Mouse (Mus musculus): Measurements from ENCODE around the gene 6430548M08Rik. TPM values are rescaled to one million over a fixed set of nuclear protein-coding genes. Genes with fewer than 3 reads are reported as not detected.
A peak's percentile ranks its signal among the peaks of the same experiment; 100 is the strongest.

Gene 6430548M08Rik
- polyA plus RNA-seq, 1 experiment from 2014 or later = 8.5 TPM

- Histone ChIP-seq H3K4me3 (ENCODE audit: low read length) (no peak overlapping the region), H3K4me2 (ENCODE audit: low read depth, low read length) (no peak overlapping the region), H3K9me3 (ENCODE audit: control insufficient read depth, low read length) (no peaks in the 10 kb centered on the region), H3K27ac (ENCODE audit: low read length) (no peak overlapping the region), H3K4me1 (replicated peaks; ENCODE audit: control insufficient read depth, insufficient read depth, low read length) (peaks cover 32% of the 10 kb centered on the region), H3K9ac (ENCODE audit: low read length) (no peak overlapping the region), H3K36me3 (ENCODE audit: control insufficient read depth, insufficient read depth, low read length) (no peaks in the 10 kb centered on the region), H3K27me3 (ENCODE audit: control insufficient read depth, insufficient read depth, low read depth, low read length) (no peaks in the 10 kb centered on the region; the same call in 1 of the 2 replicates)
- WGBS = 33% methylated on average over 11 of the region's 11 CpGs
- ATAC-seq (ENCODE audit: low read depth) = no peak
These were observed 94.2 kb downstream of the 6430548M08Rik start for GRCm38 (mm10) chr8:120208113-120208512.

- no peak overlapping the region for H3K9ac ChIP-seq (ENCODE audit: low read length)
- WGBS = 20% methylated on average over 4 of the region's 4 CpGs
- H3K36me3 ChIP-seq (ENCODE audit: control insufficient read depth, insufficient read depth, low read length) = no peaks in the 10 kb centered on the region
- H3K27me3 ChIP-seq (ENCODE audit: control insufficient read depth, insufficient read depth, low read depth, low read length) = no peaks in the 10 kb centered on the region; the same call in 1 of the 2 replicates
- no peak overlapping the region for H3K27ac ChIP-seq (ENCODE audit: low read length)
- no peak overlapping the region for H3K4me2 ChIP-seq (ENCODE audit: low read depth, low read length)
- no peaks in the 10 kb centered on the region for H3K9me3 ChIP-seq (ENCODE audit: control insufficient read depth, low read length)
- 0 out of 2 replicates have a peak, but pooled peaks have one; percentile 10 for ATAC-seq (ENCODE audit: low read depth)
- H3K4me1 ChIP-seq (replicated peaks; ENCODE audit: control insufficient read depth, insufficient read depth, low read length) = peaks cover 22% of the 10 kb centered on the region
- H3K4me3 ChIP-seq (ENCODE audit: low read length) = no peak overlapping the region
These were observed 97.4 kb downstream of the 6430548M08Rik start for GRCm38 (mm10) chr8:120211345-120211744.

GRCm38 (mm10) chr8:120212596-120212995 lies 98.6 kb downstream of the 6430548M08Rik start:
- peaks cover 35% of the 10 kb centered on the region for H3K4me1 ChIP-seq (replicated peaks; ENCODE audit: control insufficient read depth, insufficient read depth, low read length)
- WGBS = 82% methylated on average over 7 of the region's 7 CpGs
- ATAC-seq (ENCODE audit: low read depth) = no peak

GRCm38 (mm10) chr8:120213229-120213628 lies 99.3 kb downstream of the 6430548M08Rik start:
- no peak for ATAC-seq (ENCODE audit: low read depth)

More at GRCm38 (mm10) chr8:120212596-120212995, 98.6 kb downstream of the 6430548M08Rik start:
- Histone ChIP-seq H3K4me2 (ENCODE audit: low read depth, low read length) (no peak overlapping the region), H3K27ac (ENCODE audit: low read length) (no peak overlapping the region), H3K9me3 (ENCODE audit: control insufficient read depth, low read length) (no peaks in the 10 kb centered on the region), H3K36me3 (ENCODE audit: control insufficient read depth, insufficient read depth, low read length) (no peaks in the 10 kb centered on the region), H3K27me3 (ENCODE audit: control insufficient read depth, insufficient read depth, low read depth, low read length) (no peaks in the 10 kb centered on the region; the same call in 1 of the 2 replicates), H3K9ac (ENCODE audit: low read length) (no peak overlapping the region), H3K4me3 (ENCODE audit: low read length) (no peak overlapping the region)

DNA sequence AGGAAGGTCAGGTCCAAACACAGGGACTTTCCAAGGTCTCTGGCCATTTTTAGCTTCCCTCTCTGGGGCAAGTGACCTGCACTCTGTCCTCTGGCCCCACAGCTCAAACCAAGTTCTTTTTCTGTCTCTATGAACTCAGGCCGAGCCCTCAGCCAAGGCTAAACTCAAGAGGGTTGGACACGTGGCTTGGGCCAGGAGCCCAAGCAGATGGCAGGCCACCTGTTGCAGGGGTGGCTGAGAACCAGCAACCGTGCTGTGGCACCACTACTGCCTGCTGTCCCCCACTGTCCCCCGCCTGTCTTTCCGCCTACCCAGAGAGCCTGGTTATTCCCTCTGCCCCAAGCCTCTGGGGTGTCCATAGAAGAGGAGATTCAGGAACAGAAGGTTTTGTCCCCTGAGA lies 100.0 kb downstream of the 6430548M08Rik start:
- no peak overlapping the region for H3K4me3 ChIP-seq (ENCODE audit: low read length)
- no peaks in the 10 kb centered on the region; the same call in 1 of the 2 replicates for H3K27me3 ChIP-seq (ENCODE audit: control insufficient read depth, insufficient read depth, low read depth, low read length)
- H3K4me1 ChIP-seq (replicated peaks; ENCODE audit: control insufficient read depth, insufficient read depth, low read length) = peaks cover 36% of the 10 kb centered on the region
- H3K9ac ChIP-seq (ENCODE audit: low read length) = no peak overlapping the region
- WGBS = 71% methylated on average over 5 of the region's 5 CpGs
- ATAC-seq (ENCODE audit: low read depth) = no peak
- no peak overlapping the region for H3K27ac ChIP-seq (ENCODE audit: low read length)
- H3K36me3 ChIP-seq (ENCODE audit: control insufficient read depth, insufficient read depth, low read length) = no peaks in the 10 kb centered on the region
- H3K9me3 ChIP-seq (ENCODE audit: control insufficient read depth, low read length) = no peaks in the 10 kb centered on the region
- H3K4me2 ChIP-seq (ENCODE audit: low read depth, low read length) = no peak overlapping the region

More at GRCm38 (mm10) chr8:120213229-120213628, 99.3 kb downstream of the 6430548M08Rik start:
- no peaks in the 10 kb centered on the region; the same call in 1 of the 2 replicates for H3K27me3 ChIP-seq (ENCODE audit: control insufficient read depth, insufficient read depth, low read depth, low read length)
- H3K36me3 ChIP-seq (ENCODE audit: control insufficient read depth, insufficient read depth, low read length) = no peaks in the 10 kb centered on the region
- H3K4me3 ChIP-seq (ENCODE audit: low read length) = no peak overlapping the region
- H3K9ac ChIP-seq (ENCODE audit: low read length) = no peak overlapping the region
- peaks cover 36% of the 10 kb centered on the region for H3K4me1 ChIP-seq (replicated peaks; ENCODE audit: control insufficient read depth, insufficient read depth, low read length)
- no peak overlapping the region for H3K4me2 ChIP-seq (ENCODE audit: low read depth, low read length)
- 91% methylated on average over 3 of the region's 3 CpGs for WGBS
- no peaks in the 10 kb centered on the region for H3K9me3 ChIP-seq (ENCODE audit: control insufficient read depth, low read length)
- H3K27ac ChIP-seq (ENCODE audit: low read length) = no peak overlapping the region

Other genes with a start within 250 kb of the 6430548M08Rik start
- 120 and 122 TPM in 2 replicates for gene Usp10, start 203.8 kb upstream of the 6430548M08Rik start, polyA plus RNA-seq (2015; fragmentation: Nextera tagmentation; extraction: Ambion mirVana)
- gene Gm20388, start 203.3 kb upstream of the 6430548M08Rik start, polyA plus RNA-seq (2015; fragmentation: Nextera tagmentation; extraction: Ambion mirVana) = 10.3 TPM in 1 of 2 replicates, not detected in the other
- gene Crispld2, start 121.7 kb upstream of the 6430548M08Rik start, polyA plus RNA-seq (2015; fragmentation: Nextera tagmentation; extraction: Ambion mirVana) = 8.4 and 9.3 TPM in 2 replicates
- gene Zdhhc7, start 12.7 kb upstream of the 6430548M08Rik start, polyA plus RNA-seq (2015; fragmentation: Nextera tagmentation; extraction: Ambion mirVana) = 35.3 and 35.6 TPM in 2 replicates
- 2.7 and 4.0 TPM in 2 replicates for gene Fam92b, start 63.3 kb downstream of the 6430548M08Rik start, polyA plus RNA-seq (2015; fragmentation: Nextera tagmentation; extraction: Ambion mirVana)
- gene Gse1, start 114.3 kb downstream of the 6430548M08Rik start, polyA plus RNA-seq (2015; fragmentation: Nextera tagmentation; extraction: Ambion mirVana) = 10.2 and 10.9 TPM in 2 replicates

Data from lung, embryonic 16.5 days (tissue).